Mouse (Mus musculus): ENCODE results near the gene Sptbn4. TPM values are rescaled to one million over a fixed set of nuclear protein-coding genes. Genes with fewer than 3 reads are reported as not detected.
"Not testable (repeated sequence)": the region's sequence is repeated elsewhere in the genome, so short reads cannot be mapped to it uniquely, and the experiment has no call there.

The Sptbn4 gene
- polyA plus RNA-seq (2012; rRNA removed) = 21.0 and 30.4 TPM in 2 replicates

DNA sequence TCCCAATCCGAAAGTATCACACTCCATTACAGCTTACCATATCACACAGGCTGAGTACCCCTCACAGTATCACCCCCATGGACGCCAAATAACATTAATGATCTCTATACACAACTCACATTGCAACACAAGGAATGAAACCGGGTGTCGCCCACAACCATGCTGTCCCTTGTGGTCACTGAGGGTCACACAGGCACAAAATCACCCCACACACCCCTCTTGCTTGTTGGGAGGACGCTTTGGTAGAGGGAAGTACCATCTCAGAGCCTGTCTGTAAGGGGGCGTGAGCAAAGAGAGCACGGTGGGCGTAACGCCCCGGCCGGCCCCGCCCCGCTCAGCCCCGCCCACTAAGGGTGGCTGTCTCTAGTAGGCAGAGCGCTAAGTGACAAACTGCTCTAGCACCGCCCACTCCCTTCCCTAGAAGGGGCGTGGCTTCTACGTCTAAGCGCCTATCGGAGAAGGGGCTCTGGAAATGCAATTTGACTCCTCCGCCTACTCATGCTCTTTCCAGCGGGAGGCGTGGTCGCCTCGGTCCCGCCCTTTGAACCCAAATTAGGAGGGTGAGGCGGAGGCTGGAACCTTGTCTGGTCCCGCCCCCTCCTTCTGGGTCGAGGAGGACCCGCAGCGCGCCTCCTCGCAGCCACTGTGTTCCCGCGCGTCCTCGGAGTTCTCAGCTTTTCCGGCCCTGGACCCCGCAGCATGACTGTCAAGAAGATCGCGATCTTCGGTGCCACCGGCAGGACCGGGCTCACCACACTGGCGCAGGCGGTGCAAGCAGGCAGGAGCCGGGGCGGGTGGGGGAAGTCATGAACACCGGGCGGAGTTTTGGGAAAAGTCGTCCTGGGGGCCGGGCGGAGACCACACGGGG, at the start of gene Sptbn4, which contains the start of gene Blvrb:
TSS of gene Sptbn4 (minus strand) at position 268 of the 868 bp plus-strand sequence.
TSS of gene Blvrb (plus strand) at position 560 of the 868 bp plus-strand sequence.
- TF ChIP-seq CTCF (IDR thresholded peaks at IDR 0.05; ENCODE audit: borderline replicate concordance, extremely low read depth, insufficient read depth, insufficient read length) = peak; percentile 41; the same call in 1 of the 2 replicates
- TF ChIP-seq POLR2A (IDR thresholded peaks at IDR 0.05; ENCODE audit: borderline replicate concordance, extremely low read depth, insufficient read depth, insufficient read length, poor library complexity, severe bottlenecking) = no peak
- peak; percentile 99 for DNase-seq (ENCODE audit: low read depth)

DNA sequence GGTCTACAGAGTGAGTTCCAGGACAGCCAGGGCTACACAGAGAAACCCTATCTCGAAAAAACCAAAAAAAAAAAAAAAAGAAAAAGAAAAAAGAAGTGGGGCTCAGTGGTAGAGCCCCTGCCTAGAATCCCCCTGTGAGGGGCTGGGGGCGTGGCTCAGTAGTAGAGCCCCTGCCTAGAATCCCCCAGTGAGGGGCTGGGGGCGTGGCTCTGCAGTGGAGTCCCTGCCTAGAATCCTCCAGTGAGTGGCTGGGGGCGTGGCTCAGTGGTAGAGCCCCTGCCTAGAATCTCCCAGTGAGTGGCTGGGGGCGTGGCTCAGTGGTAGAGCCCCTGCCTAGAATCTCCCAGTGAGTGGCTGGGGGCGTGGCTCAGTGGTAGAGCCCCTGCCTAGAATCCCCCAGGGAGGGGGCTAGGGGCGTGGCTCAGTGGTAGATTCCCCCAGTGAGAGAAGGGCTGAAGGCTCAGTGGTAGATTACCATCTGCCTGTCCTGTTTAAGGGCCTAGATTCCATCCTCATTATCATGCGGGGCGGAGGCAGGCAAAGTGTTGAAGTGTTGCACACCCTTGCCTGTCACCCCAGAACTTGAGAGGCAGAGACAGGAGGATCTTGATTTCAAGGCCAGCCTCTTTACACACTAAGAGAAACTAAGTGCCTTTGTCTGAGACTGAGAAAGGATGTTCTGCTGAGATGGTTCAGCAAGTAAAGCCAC, 47.3 kb upstream of the Sptbn4 start:
- DNase-seq (ENCODE audit: low read depth) = not testable (repeated sequence)

DNA sequence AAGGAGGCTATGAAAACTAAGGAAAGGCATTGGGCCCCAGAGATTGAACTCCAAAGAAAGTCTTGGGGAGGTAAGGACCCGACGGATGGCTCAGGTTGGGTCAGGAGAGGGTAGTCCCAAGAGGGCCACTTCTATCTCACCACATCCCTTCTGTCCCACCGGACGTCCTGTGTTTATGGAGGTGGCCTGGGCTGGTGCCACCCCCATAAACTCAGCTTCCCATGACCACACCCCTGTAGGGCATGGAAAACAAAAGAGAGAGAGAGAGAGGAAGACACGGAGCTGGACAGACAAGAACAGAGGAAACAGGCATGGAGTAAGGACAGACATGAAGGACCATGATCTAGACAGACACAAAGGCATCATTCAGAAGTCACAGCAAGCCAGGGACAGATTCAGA, 46.0 kb upstream of the Sptbn4 start:
- DNase-seq (ENCODE audit: low read depth) = no peak
- no peak for TF ChIP-seq CTCF (IDR thresholded peaks at IDR 0.05; ENCODE audit: borderline replicate concordance, extremely low read depth, insufficient read depth, insufficient read length)
- TF ChIP-seq POLR2A (IDR thresholded peaks at IDR 0.05; ENCODE audit: borderline replicate concordance, extremely low read depth, insufficient read depth, insufficient read length, poor library complexity, severe bottlenecking) = no peak

DNA sequence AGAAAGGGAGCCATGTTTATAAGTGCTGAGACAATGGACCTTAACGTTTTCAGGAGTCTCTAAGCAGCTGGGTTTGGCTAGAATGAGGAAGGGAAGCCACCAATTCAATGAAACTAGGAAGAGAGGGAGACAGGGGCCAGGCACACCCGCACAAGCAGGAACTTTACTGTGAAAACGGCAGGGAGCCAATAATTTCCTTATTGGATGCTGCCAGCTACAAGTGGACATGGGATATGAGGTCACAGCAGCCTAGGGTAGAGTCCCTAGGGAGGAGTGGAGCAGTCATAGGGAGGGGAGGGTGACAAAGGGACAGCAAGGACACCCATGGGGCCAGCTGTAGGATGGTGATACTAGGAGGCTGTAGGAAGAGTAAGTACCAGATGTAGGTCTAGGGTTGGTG, 45.5 kb upstream of the Sptbn4 start:
- TF ChIP-seq POLR2A (IDR thresholded peaks at IDR 0.05; ENCODE audit: borderline replicate concordance, extremely low read depth, insufficient read depth, insufficient read length, poor library complexity, severe bottlenecking) (no peak), CTCF (IDR thresholded peaks at IDR 0.05; ENCODE audit: borderline replicate concordance, extremely low read depth, insufficient read depth, insufficient read length) (no peak)
- no peak for DNase-seq (ENCODE audit: low read depth)

DNA sequence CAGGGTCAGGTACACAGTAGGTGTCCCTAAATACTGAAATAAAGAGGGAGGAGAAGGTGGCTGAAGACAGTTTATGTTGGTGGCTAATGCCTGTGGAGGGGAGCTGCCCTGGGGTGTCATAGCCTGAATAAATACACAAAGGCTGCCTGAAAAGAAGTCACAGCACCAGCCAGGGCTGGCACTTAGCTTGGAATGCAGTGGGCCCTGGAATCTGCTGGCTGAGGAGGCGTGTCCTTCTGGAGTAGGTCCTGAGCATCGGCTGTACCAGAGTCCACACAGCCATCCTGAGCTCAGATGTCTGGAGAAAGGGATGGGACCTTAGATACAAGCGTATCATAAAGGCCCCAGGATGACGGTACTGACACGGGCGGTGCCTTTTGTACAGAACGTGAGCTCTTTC, 44.4 kb upstream of the Sptbn4 start:
- no peak for DNase-seq (ENCODE audit: low read depth)
- TF ChIP-seq POLR2A (IDR thresholded peaks at IDR 0.05; ENCODE audit: borderline replicate concordance, extremely low read depth, insufficient read depth, insufficient read length, poor library complexity, severe bottlenecking) = no peak

DNA sequence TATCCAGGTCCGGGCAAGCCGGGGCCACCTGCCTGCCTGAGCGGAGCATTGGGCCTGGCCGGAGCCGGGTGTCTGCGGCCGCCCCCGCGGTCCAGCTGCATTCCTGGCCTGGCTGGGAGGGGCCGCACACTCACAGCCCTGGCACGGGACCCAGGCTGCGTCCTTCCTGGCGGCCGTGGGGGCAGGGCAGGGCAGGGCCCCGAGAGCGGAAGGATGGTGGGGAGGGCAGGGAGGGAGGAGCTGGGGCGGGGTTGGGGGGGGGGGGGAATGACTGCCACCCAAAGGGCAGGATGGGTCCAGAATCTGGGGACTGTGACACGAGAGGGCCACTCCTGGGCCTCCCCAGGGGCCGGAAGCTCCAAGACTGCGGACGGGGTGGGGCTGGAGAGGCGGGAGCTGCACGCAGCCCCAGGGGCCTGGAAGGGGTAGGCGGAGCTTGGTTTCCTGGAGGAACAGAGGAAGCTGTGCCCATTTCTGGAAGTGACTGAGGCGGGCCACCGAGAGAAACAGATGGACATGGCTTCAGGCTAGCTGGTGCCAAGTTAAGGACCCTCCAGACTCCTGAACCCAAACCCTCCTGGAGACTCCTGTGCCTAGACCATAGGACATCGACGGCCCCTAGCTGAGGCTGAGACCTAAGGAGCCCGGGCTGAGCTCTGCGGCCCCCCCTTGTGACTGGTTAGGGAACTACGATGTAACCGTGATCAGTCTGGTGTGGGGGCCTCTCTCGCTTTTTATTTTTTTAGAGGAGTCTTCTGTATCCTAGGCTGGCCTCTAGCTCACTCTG, 43.2 kb upstream of the Sptbn4 start:
- DNase-seq (ENCODE audit: low read depth) = peak; percentile 79
- TF ChIP-seq POLR2A (IDR thresholded peaks at IDR 0.05; ENCODE audit: borderline replicate concordance, extremely low read depth, insufficient read depth, insufficient read length, poor library complexity, severe bottlenecking) (no peak), CTCF (IDR thresholded peaks at IDR 0.05; ENCODE audit: borderline replicate concordance, extremely low read depth, insufficient read depth, insufficient read length) (peak; percentile 59)

DNA sequence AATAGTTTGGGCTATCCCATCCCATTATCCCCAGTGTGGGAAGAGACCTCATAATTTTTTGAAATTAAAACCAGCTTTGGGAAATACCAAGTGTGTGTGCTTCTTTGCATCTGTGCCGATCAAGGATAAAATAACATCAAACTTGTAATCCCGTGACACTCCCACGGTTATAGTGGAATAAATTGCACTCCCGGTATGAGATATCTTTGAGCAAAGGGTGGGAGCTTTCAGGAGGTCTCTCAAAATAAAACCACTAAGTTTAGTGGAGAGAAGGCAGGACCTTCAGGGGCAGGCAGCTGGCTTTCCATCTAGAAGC, 42.7 kb upstream of the Sptbn4 start:
- no peak for DNase-seq (ENCODE audit: low read depth)
- no peak for TF ChIP-seq POLR2A (IDR thresholded peaks at IDR 0.05; ENCODE audit: borderline replicate concordance, extremely low read depth, insufficient read depth, insufficient read length, poor library complexity, severe bottlenecking)
- no peak for TF ChIP-seq CTCF (IDR thresholded peaks at IDR 0.05; ENCODE audit: borderline replicate concordance, extremely low read depth, insufficient read depth, insufficient read length)

DNA sequence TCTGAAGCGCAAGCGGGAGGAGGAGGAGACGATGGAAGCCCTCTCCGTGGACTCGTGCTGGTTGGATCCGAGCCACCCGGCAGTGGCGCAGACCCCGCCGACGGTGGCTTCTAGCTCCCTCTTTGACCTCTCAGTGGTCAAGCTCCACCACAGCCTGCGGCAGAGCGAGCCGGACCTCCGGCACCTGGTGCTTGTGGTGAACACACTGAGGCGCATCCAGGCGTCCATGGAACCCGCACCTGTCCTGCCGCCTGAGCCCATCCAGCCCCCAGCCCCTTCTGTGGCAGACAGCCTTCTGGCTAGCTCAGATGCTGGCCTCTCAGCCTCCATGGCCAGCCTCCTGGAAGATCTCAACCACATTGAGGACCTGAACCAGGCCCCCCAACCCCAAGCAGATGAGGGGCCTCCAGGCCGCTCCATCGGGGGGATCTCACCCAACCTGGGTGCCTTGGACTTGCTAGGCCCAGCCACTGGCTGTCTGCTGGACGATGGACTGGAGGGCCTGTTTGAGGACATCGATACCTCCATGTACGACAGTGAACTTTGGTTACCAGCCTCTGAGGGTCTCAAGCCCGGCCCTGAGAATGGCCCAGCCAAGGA, 41.9 kb upstream of the Sptbn4 start:
- TF ChIP-seq POLR2A (IDR thresholded peaks at IDR 0.05; ENCODE audit: borderline replicate concordance, extremely low read depth, insufficient read depth, insufficient read length, poor library complexity, severe bottlenecking) (no peak), CTCF (IDR thresholded peaks at IDR 0.05; ENCODE audit: borderline replicate concordance, extremely low read depth, insufficient read depth, insufficient read length) (no peak)
- no peak for DNase-seq (ENCODE audit: low read depth)

DNA sequence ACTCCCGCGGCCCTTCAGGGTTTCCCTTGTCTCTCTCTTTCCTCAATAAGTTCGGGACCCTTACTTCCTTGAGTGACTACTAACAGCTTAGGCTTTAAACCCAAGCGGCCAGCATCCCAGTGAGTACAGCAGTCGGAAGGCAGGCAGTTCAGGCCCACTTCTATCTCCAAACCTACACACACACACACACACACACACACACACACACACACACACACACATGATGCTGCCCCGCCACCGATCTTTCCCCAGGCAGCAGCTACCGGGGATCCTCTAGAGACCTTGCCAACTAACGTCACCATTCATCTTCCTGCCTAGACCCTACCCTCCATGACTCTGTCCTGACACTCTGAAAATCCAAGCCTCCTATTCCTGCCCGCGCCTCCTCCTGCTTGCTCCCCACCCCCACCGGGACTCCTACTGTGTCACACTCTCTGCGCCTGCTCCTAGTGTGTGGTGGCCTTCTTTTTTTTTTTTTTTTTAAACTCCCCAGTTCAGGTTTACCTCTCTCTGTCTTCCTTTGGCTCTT, 40.3 kb upstream of the Sptbn4 start:
- DNase-seq (ENCODE audit: low read depth) = peak; percentile 15
- no peak for TF ChIP-seq POLR2A (IDR thresholded peaks at IDR 0.05; ENCODE audit: borderline replicate concordance, extremely low read depth, insufficient read depth, insufficient read length, poor library complexity, severe bottlenecking)
- TF ChIP-seq CTCF (IDR thresholded peaks at IDR 0.05; ENCODE audit: borderline replicate concordance, extremely low read depth, insufficient read depth, insufficient read length) = no peak

DNA sequence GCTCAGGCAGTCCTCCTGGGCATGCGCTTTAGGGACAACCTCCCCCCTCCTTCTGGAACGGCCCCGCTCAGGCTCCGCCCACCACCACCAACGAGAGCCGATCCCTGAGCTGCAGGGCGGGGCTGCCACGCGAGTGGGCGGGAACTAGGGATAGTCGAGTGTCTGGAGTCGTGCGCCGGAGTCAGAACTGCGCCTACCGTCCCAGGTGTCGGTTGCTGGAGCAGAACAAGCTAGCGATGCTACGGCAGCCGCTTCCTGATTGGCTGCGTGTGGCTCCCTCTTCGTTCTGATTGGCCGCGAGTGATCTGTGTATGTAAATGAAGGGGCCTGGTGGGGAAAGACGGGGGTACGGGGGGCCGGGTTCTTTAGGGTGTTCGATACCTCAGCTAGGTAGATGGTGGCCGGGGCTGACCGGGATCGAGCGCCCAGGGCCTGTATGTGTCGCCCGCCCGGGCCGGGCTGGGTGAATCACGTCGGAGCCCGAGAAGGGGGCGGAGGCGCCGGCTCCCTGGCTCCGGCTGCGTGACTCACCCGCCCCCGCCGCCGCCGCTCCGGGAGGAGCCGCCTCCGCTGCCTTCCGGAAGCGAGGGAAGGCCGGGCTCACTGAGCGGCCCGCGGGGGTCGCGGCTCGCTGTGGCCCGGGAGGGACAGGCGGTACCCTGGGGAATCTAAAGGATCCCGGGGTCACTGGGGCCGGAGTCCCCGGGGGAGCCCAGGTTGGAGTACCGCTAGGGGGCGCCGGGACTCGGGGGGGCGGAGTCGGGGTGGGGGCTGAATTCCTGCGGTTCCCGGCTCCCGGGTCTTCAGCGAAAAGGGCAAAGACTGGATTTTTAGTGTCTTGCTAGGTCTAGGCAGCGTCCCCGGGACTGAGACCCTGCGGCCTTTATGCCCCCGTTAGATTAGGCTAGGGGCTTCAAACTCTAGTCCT, 39.5 kb upstream of the Sptbn4 start, which contains the start of gene Sertad1:
TSS of gene Sertad1 (plus strand) at position 141 of the 928 bp plus-strand sequence.
- DNase-seq (ENCODE audit: low read depth) = peak; percentile 100
- TF ChIP-seq POLR2A (IDR thresholded peaks at IDR 0.05; ENCODE audit: borderline replicate concordance, extremely low read depth, insufficient read depth, insufficient read length, poor library complexity, severe bottlenecking) (peak; percentile 71; the same call in 1 of the 2 replicates), CTCF (IDR thresholded peaks at IDR 0.05; ENCODE audit: borderline replicate concordance, extremely low read depth, insufficient read depth, insufficient read length) (peak; percentile 51; the same call in 1 of the 2 replicates)

Data from brain, embryonic 14.5 days (tissue).